Mouse (Mus musculus): Measurements from ENCODE around the gene Tgfbr1. TPM values are rescaled to one million over a fixed set of nuclear protein-coding genes. Genes with fewer than 3 reads are reported as not detected.

Tgfbr1 gene
- polyA plus RNA-seq, 1 experiment: 15.1 TPM

DNA sequence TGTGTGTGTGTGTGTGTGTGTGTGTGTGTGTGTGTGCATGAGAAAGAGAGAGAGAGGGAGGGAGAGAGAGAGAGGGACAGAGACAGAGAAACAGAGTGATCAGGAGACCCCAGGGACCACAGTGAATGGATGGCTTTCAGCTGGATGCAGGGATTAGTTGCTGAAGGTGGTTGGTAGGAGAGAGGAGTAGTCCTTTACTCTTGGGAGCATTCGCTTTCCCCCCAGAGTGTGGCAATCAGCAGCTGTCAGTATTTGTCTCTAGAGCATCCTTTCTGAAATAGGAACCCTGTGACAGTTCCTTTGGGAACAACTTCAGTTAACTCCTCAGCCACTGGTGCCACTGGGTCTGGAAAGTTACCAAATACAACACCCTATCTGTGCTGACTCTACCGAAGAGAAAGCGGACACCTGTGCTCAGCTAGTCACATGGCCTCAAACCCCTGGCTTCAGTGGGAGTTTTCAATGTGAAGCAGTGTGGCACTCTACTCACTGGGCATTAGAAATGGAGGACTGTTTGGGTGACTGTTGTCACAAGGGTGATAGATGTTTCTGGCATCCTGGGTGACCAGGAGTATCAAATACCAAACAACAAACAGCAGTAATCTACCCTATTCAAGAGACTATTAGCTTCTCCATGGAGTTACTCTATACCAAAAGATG is 16.0 kb upstream of the Tgfbr1 start:
- TF ChIP-seq CTCF (IDR thresholded peaks at IDR 0.05; ENCODE audit: extremely low read depth, insufficient read depth, low read length) (no peak), POLR2A (IDR thresholded peaks at IDR 0.05; ENCODE audit: extremely low read depth, insufficient read depth, low read length) (no peak)
- Histone ChIP-seq H3K4me3 (ENCODE audit: insufficient read depth, low read length) (no peak overlapping the region), H3K4me1 (ENCODE audit: control insufficient read depth, insufficient read depth, low read length) (no peaks in the 10 kb centered on the region), H3K27ac (ENCODE audit: insufficient read depth, low read length) (no peak overlapping the region)

DNA sequence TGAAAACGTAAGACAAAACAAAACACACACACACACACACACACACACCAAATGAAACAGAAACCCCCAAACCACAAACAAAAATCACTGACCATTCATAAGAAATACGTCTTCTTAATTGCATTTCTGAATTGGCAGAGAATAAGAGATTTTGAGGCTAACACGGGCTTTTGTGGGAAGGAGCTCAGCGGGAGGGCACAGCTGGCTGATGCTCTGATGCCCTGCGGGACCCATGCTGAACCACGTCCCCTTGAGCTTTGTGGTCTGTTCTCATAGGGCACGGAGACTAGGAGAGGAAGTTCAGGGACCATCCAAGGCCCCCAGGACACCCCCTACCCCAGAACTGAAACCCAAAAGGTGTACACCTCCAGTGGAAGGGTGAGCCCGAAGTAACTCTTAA is 10.4 kb upstream of the Tgfbr1 start:
- Histone ChIP-seq H3K4me1 (ENCODE audit: control insufficient read depth, insufficient read depth, low read length) (no peaks in the 10 kb centered on the region; the same call in 1 of the 2 replicates), H3K4me3 (ENCODE audit: insufficient read depth, low read length) (no peak overlapping the region), H3K27ac (ENCODE audit: insufficient read depth, low read length) (no peak overlapping the region)
- TF ChIP-seq CTCF (IDR thresholded peaks at IDR 0.05; ENCODE audit: extremely low read depth, insufficient read depth, low read length) (no peak), POLR2A (IDR thresholded peaks at IDR 0.05; ENCODE audit: extremely low read depth, insufficient read depth, low read length) (no peak)

DNA sequence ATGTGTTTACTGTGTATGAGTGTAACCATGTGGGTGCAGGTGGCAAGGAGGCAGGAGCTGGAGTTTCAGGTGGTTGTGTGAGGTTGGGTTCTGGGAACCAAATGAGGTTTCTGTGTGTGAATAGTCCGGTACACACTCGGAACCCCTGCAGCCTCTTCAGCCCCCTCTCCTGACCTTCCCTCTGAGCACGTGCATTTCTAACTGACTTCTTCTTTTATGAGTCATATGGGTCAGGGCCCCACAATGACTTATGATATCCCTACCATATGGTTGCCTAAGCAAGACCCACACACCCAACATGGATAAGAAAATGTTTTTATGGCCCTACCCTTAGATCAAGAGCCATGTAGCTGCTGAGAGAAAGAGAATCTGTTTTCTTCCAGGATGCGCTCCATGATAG is 6.0 kb upstream of the Tgfbr1 start:
- H3K4me3 ChIP-seq (ENCODE audit: insufficient read depth, low read length): no peak overlapping the region
- no peaks in the 10 kb centered on the region; the same call in 1 of the 2 replicates for H3K4me1 ChIP-seq (ENCODE audit: control insufficient read depth, insufficient read depth, low read length)
- no peak for TF ChIP-seq CTCF (IDR thresholded peaks at IDR 0.05; ENCODE audit: extremely low read depth, insufficient read depth, low read length)
- H3K27ac ChIP-seq (ENCODE audit: insufficient read depth, low read length): no peak overlapping the region

DNA sequence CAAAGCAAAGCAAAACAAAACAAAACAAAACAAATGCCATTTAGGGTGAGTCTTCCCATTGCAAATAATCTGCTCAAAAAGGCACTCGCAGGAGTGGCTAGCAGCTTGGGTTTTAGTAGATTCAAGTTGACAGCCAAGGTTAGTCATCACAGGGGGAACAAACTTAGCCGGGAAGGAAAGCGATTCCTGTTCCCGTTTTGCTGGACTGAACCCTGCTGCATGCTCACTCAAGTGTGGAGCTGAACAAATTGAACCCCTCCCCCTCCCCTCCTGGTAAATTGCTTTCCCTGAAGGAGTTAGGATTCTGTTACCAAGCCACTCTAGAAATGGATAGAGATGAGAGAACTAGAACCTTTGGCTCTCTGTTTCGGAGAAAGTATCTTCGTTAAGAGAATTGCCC is 3.3 kb upstream of the Tgfbr1 start:
- H3K4me1 ChIP-seq (ENCODE audit: control insufficient read depth, insufficient read depth, low read length): no peaks in the 10 kb centered on the region
- no peak overlapping the region for H3K27ac ChIP-seq (ENCODE audit: insufficient read depth, low read length)
- TF ChIP-seq POLR2A (IDR thresholded peaks at IDR 0.05; ENCODE audit: extremely low read depth, insufficient read depth, low read length) (no peak), CTCF (IDR thresholded peaks at IDR 0.05; ENCODE audit: extremely low read depth, insufficient read depth, low read length) (no peak)
- no peak overlapping the region for H3K4me3 ChIP-seq (ENCODE audit: insufficient read depth, low read length)

DNA sequence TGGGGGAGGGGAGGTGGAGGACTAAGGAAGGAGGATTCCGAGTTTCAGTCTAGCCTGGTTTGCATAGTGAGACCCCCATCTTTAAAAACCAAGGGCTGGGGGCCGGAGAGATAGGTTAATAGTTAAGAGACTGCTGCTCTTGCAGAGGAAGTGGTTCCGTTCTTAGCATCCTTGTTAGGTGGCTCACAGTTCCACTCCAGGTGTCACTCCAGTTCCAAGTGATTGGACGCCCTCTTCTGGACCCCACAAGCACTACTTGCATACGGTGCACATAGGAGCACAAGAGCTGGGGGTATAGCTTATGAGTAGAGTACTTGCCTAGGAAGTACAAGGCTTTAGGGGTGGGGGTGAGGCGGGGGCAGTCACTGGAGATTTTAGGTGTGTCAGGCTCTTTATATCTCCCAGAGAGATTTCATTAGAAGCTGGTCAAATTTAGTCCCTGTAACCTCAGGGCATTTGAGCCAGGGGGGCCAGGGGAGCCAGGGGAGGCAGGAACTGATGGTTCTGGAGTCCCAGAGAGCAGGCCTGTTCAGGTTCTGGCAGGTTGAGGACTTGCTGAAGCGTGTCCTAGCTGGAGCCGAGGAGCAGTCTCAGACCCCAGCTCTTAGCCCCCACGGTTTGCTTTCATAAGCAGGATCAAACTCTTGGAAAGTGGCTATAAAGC is 1.5 kb upstream of the Tgfbr1 start:
- no peak overlapping the region for H3K4me3 ChIP-seq (ENCODE audit: insufficient read depth, low read length)
- no peaks in the 10 kb centered on the region for H3K4me1 ChIP-seq (ENCODE audit: control insufficient read depth, insufficient read depth, low read length)
- TF ChIP-seq CTCF (IDR thresholded peaks at IDR 0.05; ENCODE audit: extremely low read depth, insufficient read depth, low read length) (peak; percentile 56), POLR2A (IDR thresholded peaks at IDR 0.05; ENCODE audit: extremely low read depth, insufficient read depth, low read length) (no peak)
- no peak overlapping the region for H3K27ac ChIP-seq (ENCODE audit: insufficient read depth, low read length)

- no peak overlapping the region for H3K27ac ChIP-seq (ENCODE audit: insufficient read depth, low read length)
- TF ChIP-seq POLR2A (IDR thresholded peaks at IDR 0.05; ENCODE audit: extremely low read depth, insufficient read depth, low read length) (no peak), CTCF (IDR thresholded peaks at IDR 0.05; ENCODE audit: extremely low read depth, insufficient read depth, low read length) (no peak)
- no peaks in the 10 kb centered on the region for H3K4me1 ChIP-seq (ENCODE audit: control insufficient read depth, insufficient read depth, low read length)
- H3K4me3 ChIP-seq (ENCODE audit: insufficient read depth, low read length): peak overlapping the region; percentile 51
These were observed 861 bp upstream of the Tgfbr1 start for GRCm38 (mm10) chr4:47352061-47352661.

DNA sequence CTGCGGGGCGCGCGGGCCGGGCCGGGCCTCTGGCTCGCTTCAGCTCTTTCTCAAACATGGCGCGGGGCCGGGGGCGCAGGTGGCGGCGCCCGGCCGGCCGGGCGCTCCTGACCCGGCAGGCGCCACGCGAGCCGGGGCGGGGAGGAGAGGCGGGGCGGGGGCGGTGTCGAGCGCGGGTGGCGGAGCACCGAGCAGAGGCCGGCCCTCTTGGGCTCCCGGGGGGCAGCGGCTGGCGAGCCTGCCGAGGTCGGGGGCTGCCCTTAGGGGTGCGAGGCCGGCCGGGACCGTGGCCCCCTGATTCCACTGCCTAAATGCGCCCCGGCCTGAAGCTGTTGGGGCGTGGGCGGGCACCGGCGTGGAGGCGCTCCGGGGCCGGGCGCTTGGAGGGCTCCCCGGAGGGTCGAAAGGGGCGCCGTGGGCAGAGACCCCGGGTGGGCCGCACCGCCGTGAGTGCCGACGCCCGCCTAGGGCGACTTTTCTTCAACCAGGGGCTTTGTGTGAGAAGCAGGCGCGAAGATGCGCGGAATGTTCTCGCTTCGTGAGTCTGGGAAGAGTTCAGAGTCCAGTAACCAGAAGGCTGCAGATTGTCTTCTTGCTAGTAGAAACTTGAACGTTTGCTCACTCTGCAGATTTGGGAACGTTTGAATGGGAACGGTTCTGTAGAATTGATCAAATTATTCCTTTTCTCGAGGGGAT is 542 bp downstream of the Tgfbr1 start:
- TF ChIP-seq POLR2A (IDR thresholded peaks at IDR 0.05; ENCODE audit: extremely low read depth, insufficient read depth, low read length): no peak
- TF ChIP-seq CTCF (IDR thresholded peaks at IDR 0.05; ENCODE audit: extremely low read depth, insufficient read depth, low read length): no peak
- H3K27ac ChIP-seq (ENCODE audit: insufficient read depth, low read length): no peak overlapping the region
- no peaks in the 10 kb centered on the region for H3K4me1 ChIP-seq (ENCODE audit: control insufficient read depth, insufficient read depth, low read length)
- peak overlapping the region; percentile 51 for H3K4me3 ChIP-seq (ENCODE audit: insufficient read depth, low read length)

DNA sequence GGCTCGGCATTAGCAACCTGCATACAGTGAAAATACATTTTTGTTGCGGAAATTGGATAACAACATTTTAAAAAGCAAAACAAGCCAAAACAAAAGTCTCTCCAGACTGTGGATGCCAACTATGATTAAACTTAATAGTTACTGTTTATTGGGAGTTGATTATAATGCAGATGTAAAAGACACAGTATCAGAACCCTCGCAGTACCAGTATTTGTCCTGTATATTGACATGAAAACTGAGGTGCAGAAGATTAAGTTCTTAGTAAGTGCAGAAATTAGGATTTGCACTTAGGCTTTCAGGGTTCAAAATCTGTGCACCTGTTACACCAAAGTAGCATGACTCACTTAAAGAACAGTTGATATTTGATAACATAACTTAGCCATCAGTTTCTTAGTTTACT is 1.3 kb downstream of the Tgfbr1 start:
- Histone ChIP-seq H3K4me1 (ENCODE audit: control insufficient read depth, insufficient read depth, low read length) (no peaks in the 10 kb centered on the region), H3K4me3 (ENCODE audit: insufficient read depth, low read length) (peak overlapping the region; percentile 51; the same call in 1 of the 2 replicates), H3K27ac (ENCODE audit: insufficient read depth, low read length) (no peak overlapping the region)
- TF ChIP-seq CTCF (IDR thresholded peaks at IDR 0.05; ENCODE audit: extremely low read depth, insufficient read depth, low read length): no peak
- TF ChIP-seq POLR2A (IDR thresholded peaks at IDR 0.05; ENCODE audit: extremely low read depth, insufficient read depth, low read length): no peak

DNA sequence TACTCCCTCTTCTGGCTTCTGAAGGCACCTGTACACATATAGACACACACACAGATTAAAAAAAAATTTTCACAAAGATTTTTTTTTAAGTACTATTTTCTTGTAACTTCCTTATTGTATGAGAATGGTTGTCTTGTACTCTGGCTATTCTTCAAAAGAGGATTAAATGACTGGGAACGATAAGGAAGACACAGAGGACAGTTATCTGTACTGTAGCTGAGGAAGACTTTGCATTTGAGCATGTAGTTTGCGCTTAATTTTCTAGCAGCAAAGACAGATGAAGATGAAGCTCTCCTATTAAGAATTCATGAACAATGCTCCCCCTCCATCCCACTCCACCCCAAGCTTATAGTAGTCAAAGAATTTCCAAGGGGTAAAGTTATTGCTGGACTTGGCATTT is 9.6 kb downstream of the Tgfbr1 start:
- H3K27ac ChIP-seq (ENCODE audit: insufficient read depth, low read length): no peak overlapping the region

More for the DNA sequence above, 9.6 kb downstream of the Tgfbr1 start:
- H3K4me3 ChIP-seq (ENCODE audit: insufficient read depth, low read length): no peak overlapping the region
- TF ChIP-seq CTCF (IDR thresholded peaks at IDR 0.05; ENCODE audit: extremely low read depth, insufficient read depth, low read length): no peak
- H3K4me1 ChIP-seq (ENCODE audit: control insufficient read depth, insufficient read depth, low read length): no peaks in the 10 kb centered on the region

Measured in cortical plate, adult 2 months (tissue).